ENCODE assay signal across 8 mouse cellular contexts in the genomic region with DNA sequence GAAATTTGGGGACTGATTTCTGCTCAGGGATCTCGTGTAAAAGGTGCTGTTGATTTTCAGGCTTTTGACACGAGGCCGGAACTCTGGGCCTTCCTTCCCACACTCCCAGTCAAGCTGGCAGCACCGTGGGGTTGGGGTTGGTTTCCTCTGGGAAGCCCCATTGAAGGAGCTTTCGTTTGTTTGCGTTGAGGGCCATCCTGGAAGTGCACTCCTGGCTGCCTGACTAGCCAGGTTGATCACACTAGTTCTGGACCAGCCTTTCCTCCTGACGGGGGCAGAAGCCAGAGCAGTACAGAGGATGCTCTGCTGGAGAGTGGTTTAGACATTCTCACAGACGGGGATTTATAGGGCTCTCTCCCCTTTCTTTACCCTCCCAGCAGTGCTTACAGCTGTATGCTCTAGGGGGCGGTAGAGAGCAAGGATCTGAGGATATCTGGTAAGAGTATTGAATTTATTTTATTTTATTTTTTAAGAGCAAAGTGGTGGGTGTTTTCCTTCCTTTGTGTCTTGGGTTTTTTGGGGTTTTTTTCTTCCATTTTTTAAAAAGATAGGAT.
DNase-seq lines count a peak whose midpoint lies in the region; ATAC-seq and TF ChIP-seq lines count a peak whose summit lies in the region.

No protein-coding gene starts in this region.

- H3K27ac ChIP-seq in spleen, adult 2 months (ENCODE audit: insufficient read depth, low read length) = no peak overlapping the region
- H3K27ac ChIP-seq in embryonic facial prominence, embryonic 15.5 days (replicated peaks) = peak overlapping the region; percentile 45; the same call in 1 of the 2 replicates
- peak overlapping the region; percentile 51 for H3K27ac ChIP-seq in intestine, embryonic 14.5 days (ENCODE audit: low read depth)
- peak overlapping the region; percentile 8; the same call in 1 of the 2 replicates for H3K27ac ChIP-seq in liver, adult 2 months (replicated peaks; ENCODE audit: insufficient read depth, low read depth, low read length)

- no peaks in the 10 kb centered on the region for H3K27me3 ChIP-seq in spleen, adult 2 months (ENCODE audit: control insufficient read depth, insufficient read depth, low read length)
- H3K27me3 ChIP-seq in embryonic facial prominence, embryonic 15.5 days = no peaks in the 10 kb centered on the region
- H3K27me3 ChIP-seq in intestine, embryonic 14.5 days (replicated peaks; ENCODE audit: control insufficient read depth, insufficient read depth, low read length) = no peaks in the 10 kb centered on the region
- H3K27me3 ChIP-seq in liver, adult 2 months (ENCODE audit: control insufficient read depth, insufficient read depth, low read length) = no peaks in the 10 kb centered on the region

- peak; percentile 14; the same call in 1 of the 2 replicates for TF ChIP-seq CTCF in spleen, adult 2 months (IDR thresholded peaks at IDR 0.05; ENCODE audit: extremely low read depth, insufficient read depth, insufficient read length, insufficient replicate concordance)
- peak; percentile 54 for TF ChIP-seq CTCF in liver, adult 2 months (IDR thresholded peaks at IDR 0.05; ENCODE audit: low read depth, low read length)

- 23% methylated on average over 9 of the region's 9 CpGs for WGBS in spleen, adult 2 months
- 28% methylated on average over 9 of the region's 9 CpGs for WGBS in embryonic facial prominence, embryonic 15.5 days
- WGBS in intestine, embryonic 14.5 days = 17% methylated on average over 9 of the region's 9 CpGs
- 18% methylated on average over 9 of the region's 9 CpGs for WGBS in liver, adult 2 months

- H3K9ac ChIP-seq in embryonic facial prominence, embryonic 15.5 days = no peak overlapping the region
- H3K9ac ChIP-seq in intestine, embryonic 14.5 days (ENCODE audit: low read length) = no peak overlapping the region
- H3K9ac ChIP-seq in liver, adult 2 months (ENCODE audit: low read depth, low read length) = no peak overlapping the region

- no peaks in the 10 kb centered on the region for H3K9me3 ChIP-seq in embryonic facial prominence, embryonic 15.5 days (replicated peaks)
- H3K9me3 ChIP-seq in intestine, embryonic 14.5 days (ENCODE audit: control insufficient read depth, low read length) = no peaks in the 10 kb centered on the region

- H3K4me2 ChIP-seq in embryonic facial prominence, embryonic 15.5 days (replicated peaks) = no peak overlapping the region
- peak overlapping the region; percentile 13; the same call in 1 of the 2 replicates for H3K4me2 ChIP-seq in intestine, embryonic 14.5 days (ENCODE audit: low read length)

- H3K79me2 ChIP-seq in liver, adult 2 months (ENCODE audit: control insufficient read depth, insufficient read depth, low read length) = no peaks in the 10 kb centered on the region

- no peak for ATAC-seq in embryonic facial prominence, embryonic 15.5 days (ENCODE audit: insufficient number of reproducible peaks, low FRiP score, low TSS enrichment, low read depth)
- ATAC-seq in intestine, embryonic 14.5 days (replicated peaks; ENCODE audit: low FRiP score, low TSS enrichment, low read depth) = 0 out of 2 replicates have a peak, but pooled peaks have one; percentile 36
- ATAC-seq in activated CD4-positive, CD25-positive, alpha-beta regulatory T cell, adult 4 months = no peak

- no peak overlapping the region for H3K4me3 ChIP-seq in spleen, adult 2 months (ENCODE audit: extremely low read depth, insufficient read depth, insufficient read length)
- no peak overlapping the region for H3K4me3 ChIP-seq in embryonic facial prominence, embryonic 15.5 days (replicated peaks)
- no peak overlapping the region for H3K4me3 ChIP-seq in intestine, embryonic 14.5 days (ENCODE audit: low read depth, low read length)
- H3K4me3 ChIP-seq in liver, adult 2 months (ENCODE audit: insufficient read depth, low read depth, low read length) = no peak overlapping the region

- DNase-seq in spleen, adult 2 months (ENCODE audit: low read depth in 1 of 2, low spot score in 2 of 2) = peak in 1 of 2 experiments; percentile 38
- no peak for DNase-seq in spleen, adult 12 weeks (ENCODE audit: low spot score)
- DNase-seq in adrenal gland, adult 8-10 months = peak; percentile 18
- DNase-seq in intestine, embryonic 14.5 days (ENCODE audit: low spot score) = peak; percentile 69
- DNase-seq in liver, adult 2 months (ENCODE audit: extremely low read depth, low read depth, low spot score) = peak; percentile 33
- DNase-seq in retina, adult 2 months (ENCODE audit: low read depth, low spot score) = peak; percentile 23

- no peak for TF ChIP-seq POLR2A in spleen, adult 2 months (IDR thresholded peaks at IDR 0.05; ENCODE audit: low read depth, low read length)
- no peak for TF ChIP-seq POLR2A in liver, adult 2 months (IDR thresholded peaks at IDR 0.05; ENCODE audit: extremely low read depth, insufficient read depth, low read length)

- H3K4me1 ChIP-seq in spleen, adult 2 months (ENCODE audit: control insufficient read depth, insufficient read depth, insufficient read length) = no peaks in the 10 kb centered on the region
- H3K4me1 ChIP-seq in embryonic facial prominence, embryonic 15.5 days = peaks cover 9% of the 10 kb centered on the region; the same call in 1 of the 2 replicates
- H3K4me1 ChIP-seq in intestine, embryonic 14.5 days (replicated peaks; ENCODE audit: control insufficient read depth, insufficient read depth, low read length) = peaks cover 4% of the 10 kb centered on the region; the same call in 1 of the 2 replicates
- no peaks in the 10 kb centered on the region for H3K4me1 ChIP-seq in liver, adult 2 months (ENCODE audit: control insufficient read depth, insufficient read depth, low read length)

- no peaks in the 10 kb centered on the region for H3K36me3 ChIP-seq in spleen, adult 2 months (ENCODE audit: control insufficient read depth, insufficient read depth, low read length)
- no peaks in the 10 kb centered on the region for H3K36me3 ChIP-seq in embryonic facial prominence, embryonic 15.5 days
- H3K36me3 ChIP-seq in intestine, embryonic 14.5 days (ENCODE audit: control insufficient read depth, insufficient read depth, low read length) = no peaks in the 10 kb centered on the region
- no peaks in the 10 kb centered on the region for H3K36me3 ChIP-seq in liver, adult 2 months (ENCODE audit: control insufficient read depth, insufficient read depth, low read length)
